Mouse (Mus musculus): ENCODE measurements at regions not wholly inside any gene's neighbourhood (a gene's known extent, or its start where the extent isn't known, plus 50 kb on each side); places are given as distances from the start of the nearest gene placed in this dataset.
A peak's percentile ranks its signal among the peaks of the same experiment; 100 is the strongest.

- H3K4me2 ChIP-seq (ENCODE audit: low read length), result no peak overlapping the region
- ATAC-seq (replicated peaks; ENCODE audit: low FRiP score, low TSS enrichment, low read depth), result no peak
These were observed 398.7 kb upstream of the Zmiz1 start for GRCm38 (mm10) chr14:25060285-25060684.

DNA sequence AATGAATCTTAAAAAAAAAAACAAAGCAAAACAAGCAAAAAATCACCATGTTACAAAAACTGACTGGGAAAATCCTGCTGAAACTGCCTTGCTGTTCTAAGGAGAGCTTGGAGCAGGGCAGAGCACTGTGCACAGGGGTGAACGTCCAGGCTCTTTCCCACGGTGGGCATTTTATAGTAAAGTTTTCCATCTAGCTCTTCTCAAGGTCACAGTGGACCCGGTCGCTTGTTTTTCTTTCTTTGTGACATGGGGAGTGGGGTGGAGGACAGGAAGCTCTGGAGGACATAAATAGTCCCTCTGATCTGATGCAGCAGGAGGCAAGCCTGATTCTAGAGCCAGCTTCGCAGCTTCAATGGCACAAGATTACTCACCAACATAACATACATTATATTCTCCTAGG lies 395.9 kb upstream of the Zmiz1 start:
- Histone ChIP-seq H3K36me3 (ENCODE audit: control insufficient read depth, insufficient read depth, low read length) (no peaks in the 10 kb centered on the region), H3K4me2 (ENCODE audit: low read length) (no peak overlapping the region), H3K9ac (ENCODE audit: low read length) (no peak overlapping the region), H3K27me3 (replicated peaks; ENCODE audit: control insufficient read depth, insufficient read depth, low read length) (no peaks in the 10 kb centered on the region), H3K4me3 (ENCODE audit: low read depth, low read length) (no peak overlapping the region), H3K9me3 (ENCODE audit: control insufficient read depth, low read length) (no peaks in the 10 kb centered on the region), H3K27ac (ENCODE audit: low read depth) (no peak overlapping the region), H3K4me1 (replicated peaks; ENCODE audit: control insufficient read depth, insufficient read depth, low read length) (peaks cover 46% of the 10 kb centered on the region)
- ATAC-seq (replicated peaks; ENCODE audit: low FRiP score, low TSS enrichment, low read depth) (no peak), DNase-seq (ENCODE audit: low spot score) (no peak)
- WGBS, result 60% methylated on average over 5 of the region's 5 CpGs

More at GRCm38 (mm10) chr14:25060285-25060684, 398.7 kb upstream of the Zmiz1 start:
- 92% methylated on average over 7 of the region's 7 CpGs for WGBS
- H3K27me3 ChIP-seq (replicated peaks; ENCODE audit: control insufficient read depth, insufficient read depth, low read length), result no peaks in the 10 kb centered on the region
- H3K36me3 ChIP-seq (ENCODE audit: control insufficient read depth, insufficient read depth, low read length), result no peaks in the 10 kb centered on the region
- no peak overlapping the region for H3K27ac ChIP-seq (ENCODE audit: low read depth)
- H3K4me1 ChIP-seq (replicated peaks; ENCODE audit: control insufficient read depth, insufficient read depth, low read length), result peaks cover 27% of the 10 kb centered on the region
- DNase-seq (ENCODE audit: low spot score), result no peak
- H3K4me3 ChIP-seq (ENCODE audit: low read depth, low read length), result no peak overlapping the region
- no peaks in the 10 kb centered on the region for H3K9me3 ChIP-seq (ENCODE audit: control insufficient read depth, low read length)
- H3K9ac ChIP-seq (ENCODE audit: low read length), result no peak overlapping the region

DNA sequence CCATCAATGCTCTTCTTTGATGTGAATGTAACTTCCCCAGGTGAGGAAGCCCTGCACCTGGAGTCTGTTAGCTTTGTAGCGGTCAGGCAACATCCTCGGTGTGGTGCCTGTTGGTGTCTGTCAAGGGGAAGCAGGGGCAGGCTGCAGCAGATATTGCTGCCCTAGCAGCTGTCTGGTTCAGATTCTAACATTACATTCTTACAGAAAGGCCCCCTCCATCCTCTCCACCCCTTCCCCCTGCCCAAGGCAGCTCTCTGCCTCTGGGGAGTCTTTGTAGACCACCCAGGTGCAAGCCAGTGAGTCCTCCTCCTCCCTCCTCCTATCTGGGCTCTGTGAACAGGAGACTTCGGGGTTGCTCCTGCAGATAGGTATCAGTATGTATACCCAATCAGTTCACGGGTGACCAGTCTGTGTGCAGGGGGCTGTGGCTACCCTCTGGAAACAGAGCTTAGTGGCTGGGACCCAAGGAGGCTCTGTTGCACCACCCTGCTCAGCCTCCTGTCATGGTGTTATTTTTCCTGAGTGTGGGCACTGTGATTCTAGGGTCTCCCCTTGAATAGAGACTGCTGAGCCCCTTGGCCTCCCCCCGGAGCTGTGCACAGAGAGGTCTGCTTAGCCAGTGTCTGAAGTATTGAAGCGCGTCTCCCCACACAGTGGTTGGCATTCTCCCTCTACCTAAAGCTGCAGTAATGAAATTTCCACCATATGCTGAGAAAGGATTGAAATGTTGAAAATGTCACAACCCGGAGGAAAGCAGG lies 394.6 kb upstream of the Zmiz1 start:
- Histone ChIP-seq H3K9me3 (ENCODE audit: control insufficient read depth, low read length) (no peaks in the 10 kb centered on the region), H3K27ac (ENCODE audit: low read depth) (no peak overlapping the region), H3K4me1 (replicated peaks; ENCODE audit: control insufficient read depth, insufficient read depth, low read length) (peaks cover 47% of the 10 kb centered on the region), H3K36me3 (ENCODE audit: control insufficient read depth, insufficient read depth, low read length) (no peaks in the 10 kb centered on the region), H3K4me3 (ENCODE audit: low read depth, low read length) (no peak overlapping the region), H3K4me2 (ENCODE audit: low read length) (no peak overlapping the region), H3K27me3 (replicated peaks; ENCODE audit: control insufficient read depth, insufficient read depth, low read length) (no peaks in the 10 kb centered on the region), H3K9ac (ENCODE audit: low read length) (no peak overlapping the region)
- ATAC-seq (replicated peaks; ENCODE audit: low FRiP score, low TSS enrichment, low read depth) (no peak), DNase-seq (ENCODE audit: low spot score) (no peak)
- WGBS, result 42% methylated on average over 8 of the region's 8 CpGs

GRCm38 (mm10) chr14:25067435-25067834 lies 391.6 kb upstream of the Zmiz1 start:
- no peak overlapping the region for H3K27ac ChIP-seq (ENCODE audit: low read depth)
- 93% methylated on average over 5 of the region's 5 CpGs for WGBS

GRCm38 (mm10) chr14:25068430-25068829 lies 390.6 kb upstream of the Zmiz1 start:
- DNase-seq (ENCODE audit: low spot score) (peak; percentile 80), ATAC-seq (replicated peaks; ENCODE audit: low FRiP score, low TSS enrichment, low read depth) (peak; percentile 78)
- H3K9me3 ChIP-seq (ENCODE audit: control insufficient read depth, low read length), result no peaks in the 10 kb centered on the region
- no peaks in the 10 kb centered on the region for H3K27me3 ChIP-seq (replicated peaks; ENCODE audit: control insufficient read depth, insufficient read depth, low read length)
- no peak overlapping the region for H3K9ac ChIP-seq (ENCODE audit: low read length)
- no peak overlapping the region for H3K4me3 ChIP-seq (ENCODE audit: low read depth, low read length)
- H3K27ac ChIP-seq (ENCODE audit: low read depth), result peak overlapping the region; percentile 16; the same call in 1 of the 2 replicates
- H3K4me1 ChIP-seq (replicated peaks; ENCODE audit: control insufficient read depth, insufficient read depth, low read length), result peaks cover 48% of the 10 kb centered on the region
- H3K4me2 ChIP-seq (ENCODE audit: low read length), result no peak overlapping the region
- no peaks in the 10 kb centered on the region for H3K36me3 ChIP-seq (ENCODE audit: control insufficient read depth, insufficient read depth, low read length)
- 15% methylated on average over 8 of the region's 8 CpGs for WGBS

More at GRCm38 (mm10) chr14:25067435-25067834, 391.6 kb upstream of the Zmiz1 start:
- no peak overlapping the region for H3K4me2 ChIP-seq (ENCODE audit: low read length)
- ATAC-seq (replicated peaks; ENCODE audit: low FRiP score, low TSS enrichment, low read depth), result no peak
- H3K9me3 ChIP-seq (ENCODE audit: control insufficient read depth, low read length), result no peaks in the 10 kb centered on the region
- no peaks in the 10 kb centered on the region for H3K27me3 ChIP-seq (replicated peaks; ENCODE audit: control insufficient read depth, insufficient read depth, low read length)
- DNase-seq (ENCODE audit: low spot score), result no peak
- H3K36me3 ChIP-seq (ENCODE audit: control insufficient read depth, insufficient read depth, low read length), result no peaks in the 10 kb centered on the region
- no peak overlapping the region for H3K4me3 ChIP-seq (ENCODE audit: low read depth, low read length)
- peaks cover 49% of the 10 kb centered on the region for H3K4me1 ChIP-seq (replicated peaks; ENCODE audit: control insufficient read depth, insufficient read depth, low read length)
- no peak overlapping the region for H3K9ac ChIP-seq (ENCODE audit: low read length)

DNA sequence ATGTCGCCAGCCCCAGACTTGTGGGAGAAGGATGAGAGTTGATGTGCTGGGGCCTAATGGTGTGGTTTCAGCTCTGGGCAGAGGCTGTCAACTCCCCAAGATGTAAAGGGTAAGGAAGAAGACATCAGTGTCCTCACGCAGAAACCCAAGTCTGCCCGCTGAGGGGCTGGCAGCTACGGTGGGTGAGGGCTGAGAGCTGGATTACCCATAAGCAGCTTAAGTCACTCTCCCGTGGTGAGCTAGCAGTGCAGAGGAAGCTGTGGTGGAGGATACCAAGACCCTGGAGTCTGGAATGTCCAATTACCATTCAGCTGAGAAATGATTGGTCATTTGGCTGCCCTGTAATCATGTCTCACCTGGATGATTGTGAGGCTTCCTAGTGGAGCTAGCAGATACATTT lies 385.8 kb upstream of the Zmiz1 start:
- no peaks in the 10 kb centered on the region for H3K9me3 ChIP-seq (ENCODE audit: control insufficient read depth, low read length)
- H3K36me3 ChIP-seq (ENCODE audit: control insufficient read depth, insufficient read depth, low read length), result no peaks in the 10 kb centered on the region
- peaks cover 11% of the 10 kb centered on the region for H3K4me1 ChIP-seq (replicated peaks; ENCODE audit: control insufficient read depth, insufficient read depth, low read length)
- no peak for DNase-seq (ENCODE audit: low spot score)
- WGBS, result 68% methylated on average over 5 of the region's 5 CpGs
- no peak for ATAC-seq (replicated peaks; ENCODE audit: low FRiP score, low TSS enrichment, low read depth)
- H3K4me2 ChIP-seq (ENCODE audit: low read length), result no peak overlapping the region
- H3K4me3 ChIP-seq (ENCODE audit: low read depth, low read length), result no peak overlapping the region
- H3K27ac ChIP-seq (ENCODE audit: low read depth), result no peak overlapping the region
- no peaks in the 10 kb centered on the region for H3K27me3 ChIP-seq (replicated peaks; ENCODE audit: control insufficient read depth, insufficient read depth, low read length)
- no peak overlapping the region for H3K9ac ChIP-seq (ENCODE audit: low read length)

GRCm38 (mm10) chr14:25074022-25074800 lies 384.8 kb upstream of the Zmiz1 start:
- ATAC-seq (replicated peaks; ENCODE audit: low FRiP score, low TSS enrichment, low read depth), result no peak
- Histone ChIP-seq H3K27me3 (replicated peaks; ENCODE audit: control insufficient read depth, insufficient read depth, low read length) (no peaks in the 10 kb centered on the region), H3K4me3 (ENCODE audit: low read depth, low read length) (no peak overlapping the region), H3K36me3 (ENCODE audit: control insufficient read depth, insufficient read depth, low read length) (no peaks in the 10 kb centered on the region), H3K9me3 (ENCODE audit: control insufficient read depth, low read length) (no peaks in the 10 kb centered on the region), H3K27ac (ENCODE audit: low read depth) (no peak overlapping the region), H3K4me1 (replicated peaks; ENCODE audit: control insufficient read depth, insufficient read depth, low read length) (peaks cover 4% of the 10 kb centered on the region; the same call in 1 of the 2 replicates), H3K4me2 (ENCODE audit: low read length) (no peak overlapping the region), H3K9ac (ENCODE audit: low read length) (no peak overlapping the region)
- WGBS, result 79% methylated on average over 9 of the region's 9 CpGs
- DNase-seq (ENCODE audit: low spot score), result no peak

DNA sequence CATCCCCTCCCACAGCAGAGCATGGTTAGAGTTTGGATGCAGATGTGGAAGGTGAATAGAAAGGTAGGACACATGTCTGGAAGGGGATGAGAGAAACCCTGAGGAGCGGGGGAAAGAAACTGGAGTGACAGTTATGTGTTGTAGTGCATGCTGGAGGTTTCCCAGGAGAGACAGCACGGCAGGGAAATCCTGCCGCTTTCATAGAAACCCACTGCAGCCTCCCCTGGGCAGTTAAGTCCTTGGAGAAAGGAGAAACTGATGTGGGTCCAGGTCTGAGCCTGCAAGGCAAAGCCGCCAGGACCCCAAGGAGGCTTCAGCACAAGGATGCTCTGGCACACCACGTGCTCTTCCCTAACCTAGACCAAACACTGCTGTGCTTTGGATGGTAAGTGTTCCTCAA lies 384.1 kb upstream of the Zmiz1 start:
- ATAC-seq (replicated peaks; ENCODE audit: low FRiP score, low TSS enrichment, low read depth) (no peak), DNase-seq (ENCODE audit: low spot score) (no peak)
- no peaks in the 10 kb centered on the region for H3K9me3 ChIP-seq (ENCODE audit: control insufficient read depth, low read length)
- no peaks in the 10 kb centered on the region; the same call in 1 of the 2 replicates for H3K4me1 ChIP-seq (replicated peaks; ENCODE audit: control insufficient read depth, insufficient read depth, low read length)
- no peak overlapping the region for H3K4me2 ChIP-seq (ENCODE audit: low read length)
- H3K4me3 ChIP-seq (ENCODE audit: low read depth, low read length), result no peak overlapping the region
- H3K9ac ChIP-seq (ENCODE audit: low read length), result no peak overlapping the region
- H3K27ac ChIP-seq (ENCODE audit: low read depth), result no peak overlapping the region
- no peaks in the 10 kb centered on the region for H3K27me3 ChIP-seq (replicated peaks; ENCODE audit: control insufficient read depth, insufficient read depth, low read length)
- no peaks in the 10 kb centered on the region for H3K36me3 ChIP-seq (ENCODE audit: control insufficient read depth, insufficient read depth, low read length)
- WGBS, result 93% methylated on average over 5 of the region's 5 CpGs

Measured in intestine, embryonic 14.5 days (tissue).